Mouse (Mus musculus): ENCODE measurements at regions not wholly inside any gene's neighbourhood (a gene's known extent, or its start where the extent isn't known, plus 50 kb on each side); places are given as distances from the start of the nearest gene placed in this dataset.
"Not testable (repeated sequence)": the region's sequence is repeated elsewhere in the genome, so short reads cannot be mapped to it uniquely, and the experiment has no call there.

GRCm38 (mm10) chr13:50954671-50955070 lies 146.0 kb upstream of the Spin1 start:
- no peak overlapping the region for H3K9ac ChIP-seq (ENCODE audit: low read depth, low read length)
- no peaks in the 10 kb centered on the region for H3K79me2 ChIP-seq (ENCODE audit: control insufficient read depth, insufficient read depth, low read length)
- H3K36me3 ChIP-seq (ENCODE audit: control insufficient read depth, insufficient read depth, low read length) = no peaks in the 10 kb centered on the region
- no peak overlapping the region for H3K4me3 ChIP-seq (ENCODE audit: insufficient read depth, low read depth, low read length)
- H3K27ac ChIP-seq (replicated peaks; ENCODE audit: insufficient read depth, low read depth, low read length) = no peak overlapping the region
- TF ChIP-seq CTCF (IDR thresholded peaks at IDR 0.05; ENCODE audit: low read depth, low read length) (no peak), POLR2A (IDR thresholded peaks at IDR 0.05; ENCODE audit: extremely low read depth, insufficient read depth, low read length) (no peak)
- WGBS = 91% methylated on average over 6 of the region's 6 CpGs
- H3K27me3 ChIP-seq (ENCODE audit: control insufficient read depth, insufficient read depth, low read length) = no peaks in the 10 kb centered on the region
- no peaks in the 10 kb centered on the region for H3K4me1 ChIP-seq (ENCODE audit: control insufficient read depth, insufficient read depth, low read length)
- DNase-seq (ENCODE audit: extremely low read depth, low read depth, low spot score) = no peak

GRCm38 (mm10) chr13:50958051-50958883 lies 142.4 kb upstream of the Spin1 start:
- no peak for TF ChIP-seq POLR2A (IDR thresholded peaks at IDR 0.05; ENCODE audit: extremely low read depth, insufficient read depth, low read length)
- no peak for TF ChIP-seq CTCF (IDR thresholded peaks at IDR 0.05; ENCODE audit: low read depth, low read length)
- Histone ChIP-seq H3K27me3 (ENCODE audit: control insufficient read depth, insufficient read depth, low read length) (no peaks in the 10 kb centered on the region), H3K79me2 (ENCODE audit: control insufficient read depth, insufficient read depth, low read length) (no peaks in the 10 kb centered on the region), H3K4me1 (ENCODE audit: control insufficient read depth, insufficient read depth, low read length) (no peaks in the 10 kb centered on the region), H3K27ac (replicated peaks; ENCODE audit: insufficient read depth, low read depth, low read length) (no peak overlapping the region), H3K36me3 (ENCODE audit: control insufficient read depth, insufficient read depth, low read length) (no peaks in the 10 kb centered on the region), H3K9ac (ENCODE audit: low read depth, low read length) (no peak overlapping the region), H3K4me3 (ENCODE audit: insufficient read depth, low read depth, low read length) (no peak overlapping the region)
- 44% methylated on average over 20 of the region's 20 CpGs for WGBS
- no peak for DNase-seq (ENCODE audit: extremely low read depth, low read depth, low spot score)

GRCm38 (mm10) chr13:50960909-50961308 lies 139.8 kb upstream of the Spin1 start:
- no peak for TF ChIP-seq POLR2A (IDR thresholded peaks at IDR 0.05; ENCODE audit: extremely low read depth, insufficient read depth, low read length)
- no peak for TF ChIP-seq CTCF (IDR thresholded peaks at IDR 0.05; ENCODE audit: low read depth, low read length)
- H3K79me2 ChIP-seq (ENCODE audit: control insufficient read depth, insufficient read depth, low read length) = no peaks in the 10 kb centered on the region

GRCm38 (mm10) chr13:50964070-50964469 lies 136.6 kb upstream of the Spin1 start:
- peak; percentile 85 for TF ChIP-seq CTCF (IDR thresholded peaks at IDR 0.05; ENCODE audit: low read depth, low read length)
- TF ChIP-seq POLR2A (IDR thresholded peaks at IDR 0.05; ENCODE audit: extremely low read depth, insufficient read depth, low read length) = no peak
- Histone ChIP-seq H3K4me1 (ENCODE audit: control insufficient read depth, insufficient read depth, low read length) (no peaks in the 10 kb centered on the region), H3K79me2 (ENCODE audit: control insufficient read depth, insufficient read depth, low read length) (no peaks in the 10 kb centered on the region), H3K9ac (ENCODE audit: low read depth, low read length) (no peak overlapping the region), H3K27ac (replicated peaks; ENCODE audit: insufficient read depth, low read depth, low read length) (no peak overlapping the region), H3K36me3 (ENCODE audit: control insufficient read depth, insufficient read depth, low read length) (no peaks in the 10 kb centered on the region), H3K27me3 (ENCODE audit: control insufficient read depth, insufficient read depth, low read length) (no peaks in the 10 kb centered on the region), H3K4me3 (ENCODE audit: insufficient read depth, low read depth, low read length) (no peak overlapping the region)
- DNase-seq (ENCODE audit: extremely low read depth, low read depth, low spot score) = peak; percentile 9
- WGBS = 82% methylated on average over 9 of the region's 9 CpGs

More at GRCm38 (mm10) chr13:50960909-50961308, 139.8 kb upstream of the Spin1 start:
- H3K36me3 ChIP-seq (ENCODE audit: control insufficient read depth, insufficient read depth, low read length) = no peaks in the 10 kb centered on the region
- no peak overlapping the region for H3K4me3 ChIP-seq (ENCODE audit: insufficient read depth, low read depth, low read length)
- no peak overlapping the region for H3K9ac ChIP-seq (ENCODE audit: low read depth, low read length)
- H3K27me3 ChIP-seq (ENCODE audit: control insufficient read depth, insufficient read depth, low read length) = no peaks in the 10 kb centered on the region
- WGBS = 87% methylated on average over 12 of the region's 12 CpGs
- H3K27ac ChIP-seq (replicated peaks; ENCODE audit: insufficient read depth, low read depth, low read length) = no peak overlapping the region
- H3K4me1 ChIP-seq (ENCODE audit: control insufficient read depth, insufficient read depth, low read length) = no peaks in the 10 kb centered on the region
- no peak for DNase-seq (ENCODE audit: extremely low read depth, low read depth, low spot score)

- not testable (repeated sequence) for DNase-seq (ENCODE audit: extremely low read depth, low read depth, low spot score); H3K79me2 ChIP-seq (ENCODE audit: control insufficient read depth, insufficient read depth, low read length); H3K4me3 ChIP-seq (ENCODE audit: insufficient read depth, low read depth, low read length); H3K27me3 ChIP-seq (ENCODE audit: control insufficient read depth, insufficient read depth, low read length); H3K9ac ChIP-seq (ENCODE audit: low read depth, low read length); H3K36me3 ChIP-seq (ENCODE audit: control insufficient read depth, insufficient read depth, low read length); H3K27ac ChIP-seq (replicated peaks; ENCODE audit: insufficient read depth, low read depth, low read length); H3K4me1 ChIP-seq (ENCODE audit: control insufficient read depth, insufficient read depth, low read length)
- 66% methylated on average over 7 of the region's 7 CpGs for WGBS
These were observed 135.6 kb upstream of the Spin1 start for GRCm38 (mm10) chr13:50965041-50965440.

- H3K4me3 ChIP-seq (ENCODE audit: insufficient read depth, low read depth, low read length) = no peak overlapping the region
- H3K79me2 ChIP-seq (ENCODE audit: control insufficient read depth, insufficient read depth, low read length) = no peaks in the 10 kb centered on the region
- no peak for DNase-seq (ENCODE audit: extremely low read depth, low read depth, low spot score)
- no peak overlapping the region for H3K9ac ChIP-seq (ENCODE audit: low read depth, low read length)
- no peak overlapping the region for H3K27ac ChIP-seq (replicated peaks; ENCODE audit: insufficient read depth, low read depth, low read length)
- H3K27me3 ChIP-seq (ENCODE audit: control insufficient read depth, insufficient read depth, low read length) = no peaks in the 10 kb centered on the region
- TF ChIP-seq POLR2A (IDR thresholded peaks at IDR 0.05; ENCODE audit: extremely low read depth, insufficient read depth, low read length) (no peak), CTCF (IDR thresholded peaks at IDR 0.05; ENCODE audit: low read depth, low read length) (0 out of 2 replicates have a peak, but pooled peaks have one; percentile 15)
- H3K36me3 ChIP-seq (ENCODE audit: control insufficient read depth, insufficient read depth, low read length) = no peaks in the 10 kb centered on the region
- 80% methylated on average over 4 of the region's 4 CpGs for WGBS
- no peaks in the 10 kb centered on the region for H3K4me1 ChIP-seq (ENCODE audit: control insufficient read depth, insufficient read depth, low read length)
These were observed 135.0 kb upstream of the Spin1 start for GRCm38 (mm10) chr13:50965678-50966077.

Data from liver, adult 2 months (tissue).